Mouse (Mus musculus): ENCODE measurements around the gene Fat3. TPM values are rescaled to one million over a fixed set of nuclear protein-coding genes. Genes with fewer than 3 reads are reported as not detected.

Fat3 gene
- polyA plus RNA-seq, 1 experiment from 2014 or later: 0.54 TPM

DNA sequence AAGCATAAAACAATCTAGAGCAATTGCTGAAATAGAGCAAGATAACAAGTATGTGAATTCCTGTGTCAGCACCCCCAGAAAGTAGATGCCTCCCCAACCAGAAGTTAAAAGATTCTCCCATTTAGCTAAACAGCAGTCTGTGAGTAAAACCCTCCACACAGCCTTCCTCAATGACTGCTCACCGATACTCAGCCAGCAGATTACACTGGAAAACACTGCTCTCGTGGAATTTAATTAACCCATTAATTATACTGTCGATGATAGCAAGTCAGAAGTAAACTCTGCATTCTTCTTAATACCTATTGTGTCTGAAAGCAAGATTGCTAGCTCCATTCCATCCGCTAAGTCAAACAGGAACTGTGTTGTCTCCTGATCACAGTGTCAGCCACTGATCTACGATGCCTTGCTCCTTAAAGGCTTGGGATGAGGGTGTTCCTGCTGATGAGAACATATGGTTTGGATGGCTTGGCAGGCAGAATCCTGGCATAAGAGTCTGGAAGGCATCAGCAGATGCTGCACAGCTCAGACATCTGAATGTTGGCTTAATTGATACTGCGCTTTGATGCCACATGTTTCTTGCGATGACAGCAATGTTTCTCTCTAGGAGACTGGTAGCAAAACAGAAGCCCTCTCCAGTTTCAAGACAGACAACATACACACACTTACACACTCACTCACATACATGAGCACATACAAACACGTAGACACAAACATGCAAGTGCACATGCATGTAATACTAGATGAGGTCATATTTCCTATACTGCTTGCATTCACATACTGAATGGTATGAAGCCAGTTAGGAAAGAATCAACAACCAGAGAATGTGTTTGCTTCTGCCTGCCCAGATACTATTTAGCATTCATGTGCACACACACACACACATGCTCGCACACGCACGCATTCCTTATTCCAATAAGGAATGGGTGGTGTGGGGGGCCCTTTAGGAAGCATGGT lies 155.9 kb downstream of the Fat3 start:
- 69% methylated on average over 11 of the region's 11 CpGs for WGBS

GRCm38 (mm10) chr9:16343191-16343590 lies 157.9 kb downstream of the Fat3 start:
- WGBS: 65% methylated on average over 2 of the region's 2 CpGs
- no peak for ATAC-seq (ENCODE audit: low read depth)
- Histone ChIP-seq H3K4me2 (ENCODE audit: low read depth, low read length) (no peak overlapping the region), H3K4me3 (ENCODE audit: low read length) (no peak overlapping the region), H3K9me3 (ENCODE audit: control insufficient read depth, low read length) (no peaks in the 10 kb centered on the region), H3K27ac (ENCODE audit: low read length) (no peak overlapping the region), H3K4me1 (replicated peaks; ENCODE audit: control insufficient read depth, insufficient read depth, low read length) (no peaks in the 10 kb centered on the region), H3K27me3 (ENCODE audit: control insufficient read depth, insufficient read depth, low read depth, low read length) (no peaks in the 10 kb centered on the region), H3K9ac (ENCODE audit: low read length) (no peak overlapping the region), H3K36me3 (ENCODE audit: control insufficient read depth, insufficient read depth, low read length) (no peaks in the 10 kb centered on the region)

More for the DNA sequence above, 155.9 kb downstream of the Fat3 start:
- Histone ChIP-seq H3K27me3 (ENCODE audit: control insufficient read depth, insufficient read depth, low read depth, low read length) (no peaks in the 10 kb centered on the region), H3K4me3 (ENCODE audit: low read length) (no peak overlapping the region), H3K27ac (ENCODE audit: low read length) (no peak overlapping the region), H3K9ac (ENCODE audit: low read length) (no peak overlapping the region), H3K4me2 (ENCODE audit: low read depth, low read length) (no peak overlapping the region), H3K9me3 (ENCODE audit: control insufficient read depth, low read length) (no peaks in the 10 kb centered on the region), H3K36me3 (ENCODE audit: control insufficient read depth, insufficient read depth, low read length) (no peaks in the 10 kb centered on the region), H3K4me1 (replicated peaks; ENCODE audit: control insufficient read depth, insufficient read depth, low read length) (no peaks in the 10 kb centered on the region)
- no peak for ATAC-seq (ENCODE audit: low read depth)

- Histone ChIP-seq H3K36me3 (ENCODE audit: control insufficient read depth, insufficient read depth, low read length) (no peaks in the 10 kb centered on the region), H3K4me3 (ENCODE audit: low read length) (no peak overlapping the region), H3K27ac (ENCODE audit: low read length) (no peak overlapping the region), H3K9me3 (ENCODE audit: control insufficient read depth, low read length) (no peaks in the 10 kb centered on the region), H3K27me3 (ENCODE audit: control insufficient read depth, insufficient read depth, low read depth, low read length) (no peaks in the 10 kb centered on the region), H3K4me1 (replicated peaks; ENCODE audit: control insufficient read depth, insufficient read depth, low read length) (no peaks in the 10 kb centered on the region), H3K4me2 (ENCODE audit: low read depth, low read length) (no peak overlapping the region), H3K9ac (ENCODE audit: low read length) (no peak overlapping the region)
- ATAC-seq (ENCODE audit: low read depth): no peak
- WGBS: 60% methylated on average over 8 of the region's 8 CpGs
These were observed 158.5 kb downstream of the Fat3 start for GRCm38 (mm10) chr9:16342577-16342976.

DNA sequence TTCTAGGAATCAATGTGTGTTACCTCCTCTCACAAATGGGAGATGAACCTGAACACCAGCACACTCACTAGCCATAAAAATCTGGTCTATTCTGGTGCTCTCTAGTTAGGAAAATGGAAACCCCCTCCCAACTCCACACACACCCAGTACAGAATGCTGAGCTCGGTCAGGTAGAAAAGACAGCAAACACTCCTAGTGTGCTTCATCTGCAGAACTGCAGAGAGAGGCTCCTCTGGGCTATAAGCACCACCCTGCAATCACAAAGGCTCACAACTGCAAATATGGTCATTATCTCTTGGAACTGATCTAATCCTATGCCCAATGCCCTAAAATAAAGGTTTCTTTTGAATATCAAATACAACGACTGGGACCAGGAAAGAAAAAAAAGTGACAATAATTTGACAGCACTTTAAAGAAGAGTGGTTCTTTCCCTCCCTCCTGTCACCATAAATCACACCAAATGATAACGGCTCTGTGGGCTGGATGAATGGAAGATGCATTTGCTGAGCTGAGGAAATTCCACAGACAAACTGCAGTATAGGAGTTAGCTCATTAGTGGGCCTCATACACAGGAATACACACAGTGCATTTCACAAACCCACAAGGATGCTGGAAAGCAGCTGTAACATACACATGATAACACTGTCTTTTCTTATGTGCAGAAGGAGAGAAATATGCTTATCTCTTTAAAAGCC lies 170.6 kb downstream of the Fat3 start:
- 16% methylated on average over 3 of the region's 3 CpGs for WGBS
- no peaks in the 10 kb centered on the region for H3K36me3 ChIP-seq (ENCODE audit: control insufficient read depth, insufficient read depth, low read length)
- H3K27me3 ChIP-seq (ENCODE audit: control insufficient read depth, insufficient read depth, low read depth, low read length): no peaks in the 10 kb centered on the region
- no peak for ATAC-seq (ENCODE audit: low read depth)
- no peak overlapping the region for H3K4me2 ChIP-seq (ENCODE audit: low read depth, low read length)
- no peaks in the 10 kb centered on the region for H3K4me1 ChIP-seq (replicated peaks; ENCODE audit: control insufficient read depth, insufficient read depth, low read length)
- H3K27ac ChIP-seq (ENCODE audit: low read length): no peak overlapping the region
- H3K9ac ChIP-seq (ENCODE audit: low read length): no peak overlapping the region
- H3K9me3 ChIP-seq (ENCODE audit: control insufficient read depth, low read length): no peaks in the 10 kb centered on the region
- H3K4me3 ChIP-seq (ENCODE audit: low read length): no peak overlapping the region

- H3K4me3 ChIP-seq (ENCODE audit: low read length): no peak overlapping the region
- no peak overlapping the region for H3K27ac ChIP-seq (ENCODE audit: low read length)
- no peaks in the 10 kb centered on the region for H3K27me3 ChIP-seq (ENCODE audit: control insufficient read depth, insufficient read depth, low read depth, low read length)
- no peak overlapping the region for H3K4me2 ChIP-seq (ENCODE audit: low read depth, low read length)
- H3K9ac ChIP-seq (ENCODE audit: low read length): no peak overlapping the region
- whole genome bisulfite sequencing: 49% methylated on average over 1 of the region's 1 CpGs
- H3K36me3 ChIP-seq (ENCODE audit: control insufficient read depth, insufficient read depth, low read length): no peaks in the 10 kb centered on the region
- ATAC-seq (ENCODE audit: low read depth): no peak
- H3K9me3 ChIP-seq (ENCODE audit: control insufficient read depth, low read length): no peaks in the 10 kb centered on the region
- H3K4me1 ChIP-seq (replicated peaks; ENCODE audit: control insufficient read depth, insufficient read depth, low read length): no peaks in the 10 kb centered on the region
These were observed 182.1 kb downstream of the Fat3 start for GRCm38 (mm10) chr9:16318957-16319356.

DNA sequence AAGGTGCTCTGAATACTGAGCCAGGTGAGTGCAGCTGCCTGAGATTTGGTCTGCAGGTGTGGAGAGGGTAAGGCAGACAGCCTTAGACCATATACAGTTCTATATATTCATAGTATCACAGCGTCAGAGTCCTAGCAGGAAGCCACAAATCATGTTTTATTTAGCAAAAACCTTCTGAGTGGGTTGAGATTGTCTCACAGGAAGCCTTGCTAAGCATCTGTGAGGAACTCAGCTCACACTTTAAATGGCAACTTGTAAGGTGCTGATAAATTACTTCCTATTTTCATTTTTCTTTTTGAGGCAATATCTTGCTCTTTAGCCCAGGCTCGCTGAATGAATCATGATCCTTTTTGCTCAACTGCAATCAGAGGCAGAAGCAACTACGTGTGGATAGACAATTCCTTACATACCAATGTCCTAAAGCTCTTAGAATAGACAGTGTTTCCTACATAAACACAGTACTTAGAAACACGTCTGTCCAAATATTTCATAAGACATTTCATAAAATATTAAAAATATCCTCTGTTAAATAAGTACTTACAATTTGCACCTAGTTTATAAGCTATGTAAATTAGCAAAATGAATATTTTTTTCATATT lies 188.4 kb downstream of the Fat3 start:
- Histone ChIP-seq H3K4me2 (ENCODE audit: low read depth, low read length) (no peak overlapping the region), H3K27ac (ENCODE audit: low read length) (no peak overlapping the region), H3K4me1 (replicated peaks; ENCODE audit: control insufficient read depth, insufficient read depth, low read length) (no peaks in the 10 kb centered on the region), H3K4me3 (ENCODE audit: low read length) (no peak overlapping the region), H3K9me3 (ENCODE audit: control insufficient read depth, low read length) (no peaks in the 10 kb centered on the region), H3K27me3 (ENCODE audit: control insufficient read depth, insufficient read depth, low read depth, low read length) (no peaks in the 10 kb centered on the region), H3K36me3 (ENCODE audit: control insufficient read depth, insufficient read depth, low read length) (no peaks in the 10 kb centered on the region), H3K9ac (ENCODE audit: low read length) (no peak overlapping the region)
- 29% methylated on average over 4 of the region's 4 CpGs for WGBS
- ATAC-seq (ENCODE audit: low read depth): no peak

DNA sequence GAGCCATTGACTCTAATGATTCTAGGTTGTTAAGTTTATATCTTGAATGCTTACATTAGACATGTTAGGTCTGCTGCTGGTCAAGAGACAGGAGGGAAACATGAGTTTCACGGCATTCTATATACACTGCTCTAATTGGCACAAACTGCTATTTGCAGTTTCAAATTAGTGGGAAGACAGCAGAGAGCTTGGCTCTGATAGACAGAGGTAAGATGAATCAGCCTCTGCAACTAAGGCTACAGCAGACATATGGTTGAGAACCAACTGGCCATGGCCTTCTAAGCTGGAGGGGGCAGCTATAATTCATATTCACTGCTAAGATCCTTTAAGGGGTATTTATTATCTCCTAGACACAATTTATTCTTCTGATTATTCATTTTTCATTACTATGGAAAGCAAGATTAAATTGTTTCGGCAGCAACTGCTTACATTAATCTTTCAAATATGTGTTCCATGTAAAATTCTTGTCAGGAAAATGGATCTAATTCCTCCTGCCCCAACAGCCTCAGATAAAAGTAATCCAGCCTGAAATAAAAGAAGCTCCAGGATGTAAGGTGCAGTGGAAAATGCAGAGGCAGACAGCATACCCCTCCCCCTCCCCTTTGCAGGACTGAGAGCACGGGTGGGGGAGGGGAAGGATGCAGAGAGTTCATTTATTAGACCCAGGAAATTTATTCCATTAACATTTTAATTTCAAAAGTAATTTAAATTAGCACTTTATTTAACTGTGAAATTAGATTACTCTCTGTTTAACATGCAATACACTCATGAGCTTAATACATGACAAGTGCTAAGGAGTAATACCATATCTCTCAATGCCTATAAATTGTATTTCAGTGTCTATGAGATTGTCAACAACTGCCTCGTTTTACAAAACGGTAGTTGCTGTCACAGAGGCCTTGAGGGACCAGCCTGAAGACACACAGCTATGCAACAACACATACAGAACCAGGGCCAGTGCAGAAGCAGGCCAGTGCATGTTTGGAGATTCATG lies 189.9 kb downstream of the Fat3 start:
- Histone ChIP-seq H3K9me3 (ENCODE audit: control insufficient read depth, low read length) (no peaks in the 10 kb centered on the region), H3K4me1 (replicated peaks; ENCODE audit: control insufficient read depth, insufficient read depth, low read length) (no peaks in the 10 kb centered on the region), H3K27me3 (ENCODE audit: control insufficient read depth, insufficient read depth, low read depth, low read length) (no peaks in the 10 kb centered on the region), H3K27ac (ENCODE audit: low read length) (no peak overlapping the region), H3K36me3 (ENCODE audit: control insufficient read depth, insufficient read depth, low read length) (no peaks in the 10 kb centered on the region), H3K9ac (ENCODE audit: low read length) (no peak overlapping the region), H3K4me3 (ENCODE audit: low read length) (no peak overlapping the region), H3K4me2 (ENCODE audit: low read depth, low read length) (no peak overlapping the region)
- 62% methylated on average over 5 of the region's 5 CpGs for WGBS
- no peak for ATAC-seq (ENCODE audit: low read depth)

DNA sequence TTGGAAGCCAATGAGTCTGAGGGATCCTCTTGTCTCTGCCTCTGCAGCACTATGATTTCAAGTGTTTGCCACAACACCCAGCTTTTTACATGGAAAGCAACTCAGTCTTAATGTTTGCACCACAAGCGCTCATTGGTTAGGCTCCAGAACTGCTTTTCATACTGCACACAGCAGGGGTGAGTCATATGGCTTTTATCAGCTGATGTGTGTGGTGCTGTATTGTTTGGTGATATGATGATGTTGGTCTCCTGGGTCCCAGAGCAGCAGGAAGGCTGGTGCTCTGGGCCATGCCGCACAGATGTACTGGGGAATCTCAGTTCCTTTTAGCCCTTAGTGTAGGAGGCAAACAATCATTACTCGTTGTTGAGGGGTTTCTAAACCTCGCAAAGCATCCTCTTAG lies 190.8 kb downstream of the Fat3 start:
- H3K27ac ChIP-seq (ENCODE audit: low read length): no peak overlapping the region
- no peaks in the 10 kb centered on the region for H3K27me3 ChIP-seq (ENCODE audit: control insufficient read depth, insufficient read depth, low read depth, low read length)
- no peak overlapping the region for H3K9ac ChIP-seq (ENCODE audit: low read length)
- H3K36me3 ChIP-seq (ENCODE audit: control insufficient read depth, insufficient read depth, low read length): no peaks in the 10 kb centered on the region
- 77% methylated on average over 4 of the region's 4 CpGs for WGBS
- H3K4me3 ChIP-seq (ENCODE audit: low read length): no peak overlapping the region
- H3K9me3 ChIP-seq (ENCODE audit: control insufficient read depth, low read length): no peaks in the 10 kb centered on the region
- ATAC-seq (ENCODE audit: low read depth): no peak
- H3K4me1 ChIP-seq (replicated peaks; ENCODE audit: control insufficient read depth, insufficient read depth, low read length): no peaks in the 10 kb centered on the region
- H3K4me2 ChIP-seq (ENCODE audit: low read depth, low read length): no peak overlapping the region
